Mouse (Mus musculus) neural tube, embryonic 11.5 days (tissue): ENCODE data around the gene Tpi1. TPM values are rescaled to one million over a fixed set of nuclear protein-coding genes. Genes with fewer than 3 reads are reported as not detected.
"Not testable (repeated sequence)": the region's sequence is repeated elsewhere in the genome, so short reads cannot be mapped to it uniquely, and the experiment has no call there.

Source experiments
- ATAC-seq: fragments of 200-750 bp; cut with Nextera tagmentation; 2 replicates; pipeline ENCODE4 v1.8.0; 2017; ENCODE audit warnings: moderate number of reproducible peaks, mild to moderate bottlenecking, moderate TSS enrichment, moderate library complexity; ENCODE audit not compliant: insufficient read depth, low FRiP score, low TSS enrichment
- DNase-seq: peaks from one replicate; pipeline ENCODE4 v3.0.0-alpha.2; 2015; ENCODE audit warnings: low spot score
- H3K27ac ChIP-seq: fragments of 300-500 bp; sonication (generic); 2 replicates; pipeline ENCODE4 v1.5.1; 2014; ENCODE audit warnings: low read depth, mild to moderate bottlenecking, low read length
- H3K27me3 ChIP-seq: fragments of 300-500 bp; sonication (generic); 2 replicates; pipeline ENCODE4 v1.6.1; 2014; ENCODE audit warnings: mild to moderate bottlenecking, low read length, mixed read lengths; ENCODE audit not compliant: control insufficient read depth, insufficient read depth
- H3K36me3 ChIP-seq: fragments of 300-500 bp; sonication (generic); 2 replicates; pipeline ENCODE4 v1.6.1; 2014; ENCODE audit warnings: mild to moderate bottlenecking, low read length, moderate library complexity, mixed read lengths; ENCODE audit not compliant: control insufficient read depth, insufficient read depth
- H3K4me1 ChIP-seq: fragments of 300-500 bp; sonication (generic); 2 replicates; pipeline ENCODE4 v1.6.1; 2014; ENCODE audit warnings: low read length, mixed read lengths; ENCODE audit not compliant: control insufficient read depth, insufficient read depth
- H3K4me2 ChIP-seq: fragments of 300-500 bp; sonication (generic); 2 replicates; pipeline ENCODE4 v1.6.1; 2014; ENCODE audit warnings: low read depth, mild to moderate bottlenecking, moderate library complexity
- H3K4me3 ChIP-seq: fragments of 300-500 bp; sonication (generic); 2 replicates; pipeline ENCODE4 v1.5.1; 2014; ENCODE audit warnings: low read depth, low read length
- H3K9ac ChIP-seq: fragments of 300-500 bp; sonication (generic); 2 replicates; pipeline ENCODE4 v1.6.1; 2014; ENCODE audit warnings: mild to moderate bottlenecking, low read length
- H3K9me3 ChIP-seq: fragments of 300-500 bp; sonication (generic); 2 replicates; pipeline ENCODE4 v1.6.1; 2016; ENCODE audit warnings: low read length; ENCODE audit not compliant: control insufficient read depth
- WGBS: fragments of 180-500 bp; shearing (Covaris S2); extraction: QIAGEN DNeasy Blood & Tissue Kit; methylation state at CpG from one replicate; pipeline ENCODE4 v1.1.7; 2014; 5-methylcytosine and 5-hydroxymethylcytosine counted together
- polyA plus RNA-seq: library from polyadenylated mRNA; unstranded; fragments of >200 nt; fragmentation: Nextera tagmentation; extraction: Ambion mirVana; gene quantifications from 2 replicates; pipeline ENCODE4 v1.2.1, GENCODE M21; 2014

Gene Tpi1
- polyA plus RNA-seq, 1 experiment from 2014 or later: 622 TPM

- Histone ChIP-seq H3K36me3 (peaks cover 7% of the 10 kb centered on the region; the same call in 1 of the 2 replicates), H3K9me3 (no peaks in the 10 kb centered on the region), H3K4me1 (peaks cover 14% of the 10 kb centered on the region), H3K27me3 (no peaks in the 10 kb centered on the region), H3K27ac (peak within 1 kb of the TSS; percentile 77), H3K4me2 (peak within 1 kb of the TSS; percentile 99), H3K4me3 (peak within 1 kb of the TSS; percentile 52), H3K9ac (peak within 1 kb of the TSS; percentile 65)
- peak; percentile 40 for ATAC-seq
- WGBS: 5% methylated on average over 29 of the region's 29 CpGs
- peak; percentile 76 for DNase-seq
Observed at GRCm38 (mm10) chr6:124808358-124809012, 5.6 kb downstream of the Tpi1 start, which contains the start of gene Spsb2. Gene Spsb2, plus strand, starts transcription at chr6:124808661.

GRCm38 (mm10) chr6:124807986-124808357, 6.1 kb downstream of the Tpi1 start:
- no peak for DNase-seq
- 84% methylated on average over 6 of the region's 6 CpGs for WGBS
- Histone ChIP-seq H3K4me3 (peak overlapping the region; percentile 52), H3K4me1 (peaks cover 14% of the 10 kb centered on the region), H3K4me2 (peak overlapping the region; percentile 99), H3K27ac (no peak overlapping the region), H3K36me3 (peaks cover 7% of the 10 kb centered on the region; the same call in 1 of the 2 replicates), H3K9ac (no peak overlapping the region), H3K27me3 (no peaks in the 10 kb centered on the region), H3K9me3 (no peaks in the 10 kb centered on the region)
- ATAC-seq: no peak

GRCm38 (mm10) chr6:124807366-124807765, 6.7 kb downstream of the Tpi1 start:
- Histone ChIP-seq H3K4me3 (no peak overlapping the region), H3K27me3 (no peaks in the 10 kb centered on the region), H3K9ac (no peak overlapping the region), H3K9me3 (no peaks in the 10 kb centered on the region), H3K4me1 (peaks cover 14% of the 10 kb centered on the region), H3K36me3 (peaks cover 7% of the 10 kb centered on the region; the same call in 1 of the 2 replicates), H3K4me2 (no peak overlapping the region), H3K27ac (no peak overlapping the region)
- ATAC-seq (no peak), DNase-seq (no peak)
- 91% methylated on average over 4 of the region's 4 CpGs for WGBS

- Histone ChIP-seq H3K4me3 (no peak overlapping the region), H3K36me3 (peaks cover 2% of the 10 kb centered on the region; the same call in 1 of the 2 replicates), H3K4me1 (peaks cover 14% of the 10 kb centered on the region), H3K4me2 (peak overlapping the region; percentile 67), H3K27me3 (no peaks in the 10 kb centered on the region), H3K9me3 (no peaks in the 10 kb centered on the region), H3K9ac (no peak overlapping the region; the same call in 1 of the 2 replicates), H3K27ac (no peak overlapping the region)
- DNase-seq (no peak), ATAC-seq (no peak)
- 76% methylated on average over 7 of the region's 7 CpGs for WGBS
Observed at GRCm38 (mm10) chr6:124806446-124807140, 7.5 kb downstream of the Tpi1 start.

- peak; percentile 80 for ATAC-seq
- Histone ChIP-seq H3K27me3 (no peaks in the 10 kb centered on the region), H3K36me3 (no peaks in the 10 kb centered on the region), H3K4me2 (peak overlapping the region; percentile 67), H3K9ac (peak overlapping the region; percentile 54), H3K9me3 (no peaks in the 10 kb centered on the region), H3K4me1 (peaks cover 14% of the 10 kb centered on the region), H3K4me3 (peak overlapping the region; percentile 39), H3K27ac (0 out of 2 replicates have a peak overlapping the region, but pooled peaks have one; percentile 53)
- peak; percentile 91 for DNase-seq
- WGBS: 2% methylated on average over 34 of the region's 34 CpGs
Observed at GRCm38 (mm10) chr6:124805341-124806321, 8.5 kb downstream of the Tpi1 start.

- Histone ChIP-seq H3K4me3 (no peak overlapping the region), H3K36me3 (no peaks in the 10 kb centered on the region), H3K4me1 (peaks cover 10% of the 10 kb centered on the region), H3K27me3 (no peaks in the 10 kb centered on the region), H3K4me2 (no peak overlapping the region), H3K9ac (no peak overlapping the region), H3K27ac (no peak overlapping the region), H3K9me3 (no peaks in the 10 kb centered on the region)
- ATAC-seq (no peak), DNase-seq (no peak)
- 93% methylated on average over 3 of the region's 3 CpGs for WGBS
Observed at GRCm38 (mm10) chr6:124804341-124804740, 9.8 kb downstream of the Tpi1 start.

GRCm38 (mm10) chr6:124803691-124804090, 10.4 kb downstream of the Tpi1 start:
- 94% methylated on average over 4 of the region's 4 CpGs for WGBS
- ATAC-seq, DNase-seq: not testable (repeated sequence)

GRCm38 (mm10) chr6:124803061-124803460, 11.0 kb downstream of the Tpi1 start:
- Histone ChIP-seq H3K9me3 (no peaks in the 10 kb centered on the region), H3K36me3 (no peaks in the 10 kb centered on the region), H3K4me1 (peaks cover 7% of the 10 kb centered on the region; the same call in 1 of the 2 replicates), H3K4me3 (no peak overlapping the region), H3K27ac (no peak overlapping the region), H3K4me2 (no peak overlapping the region), H3K9ac (no peak overlapping the region), H3K27me3 (no peaks in the 10 kb centered on the region)
- no peak for ATAC-seq
- 70% methylated on average over 3 of the region's 3 CpGs for WGBS
- no peak for DNase-seq

More at GRCm38 (mm10) chr6:124803691-124804090, 10.4 kb downstream of the Tpi1 start:
- not testable (repeated sequence) for H3K9ac ChIP-seq, H3K27ac ChIP-seq, H3K4me1 ChIP-seq, H3K4me3 ChIP-seq, H3K9me3 ChIP-seq, H3K4me2 ChIP-seq, H3K27me3 ChIP-seq, H3K36me3 ChIP-seq
